Mouse (Mus musculus) embryonic facial prominence, embryonic 10.5 days (tissue): ENCODE measurements around the gene Cnmd. TPM values are rescaled to one million over a fixed set of nuclear protein-coding genes. Genes with fewer than 3 reads are reported as not detected.

ENCODE experiments used
- DNase-seq: peaks from one replicate; pipeline ENCODE4 v3.0.0-alpha.2; 2017; ENCODE audit warnings: low spot score
- H3K27ac ChIP-seq: fragments of 300-500 bp; sonication (generic); replicated peaks from 2 replicates; pipeline ENCODE4 v1.5.1; 2016; ENCODE audit warnings: mild to moderate bottlenecking
- H3K27me3 ChIP-seq: fragments of 300-500 bp; sonication (generic); replicated peaks from 2 replicates; pipeline ENCODE4 v1.6.1; 2016; ENCODE audit warnings: low read depth, mild to moderate bottlenecking; ENCODE audit not compliant: poor library complexity, severe bottlenecking
- H3K36me3 ChIP-seq: fragments of 300-500 bp; sonication (generic); replicated peaks from 2 replicates; pipeline ENCODE4 v1.6.1; 2016; ENCODE audit warnings: mild to moderate bottlenecking, moderate library complexity
- H3K4me1 ChIP-seq: fragments of 300-500 bp; sonication (generic); 2 replicates; pipeline ENCODE4 v1.6.1; 2016
- H3K4me3 ChIP-seq: fragments of 300-500 bp; sonication (generic); 2 replicates; pipeline ENCODE4 v1.5.1; 2016; ENCODE audit warnings: mild to moderate bottlenecking, moderate library complexity
- H3K9me3 ChIP-seq: fragments of 300-500 bp; sonication (generic); 2 replicates; pipeline ENCODE4 v1.6.1; 2016; ENCODE audit warnings: mild to moderate bottlenecking
- WGBS: fragments of 180-500 bp; shearing (Covaris S2); methylation state at CpG from one replicate; pipeline ENCODE4 v1.1.7; 2016; 5-methylcytosine and 5-hydroxymethylcytosine counted together
- polyA plus RNA-seq: library from polyadenylated mRNA; unstranded; fragments of >200 nt; fragmentation: Nextera tagmentation; extraction: Ambion mirVana; gene quantifications from 2 replicates; pipeline ENCODE4 v1.2.1, GENCODE M21; 2016

The Cnmd gene
- polyA plus RNA-seq, 1 experiment from 2014 or later, result 2.4 TPM

DNA sequence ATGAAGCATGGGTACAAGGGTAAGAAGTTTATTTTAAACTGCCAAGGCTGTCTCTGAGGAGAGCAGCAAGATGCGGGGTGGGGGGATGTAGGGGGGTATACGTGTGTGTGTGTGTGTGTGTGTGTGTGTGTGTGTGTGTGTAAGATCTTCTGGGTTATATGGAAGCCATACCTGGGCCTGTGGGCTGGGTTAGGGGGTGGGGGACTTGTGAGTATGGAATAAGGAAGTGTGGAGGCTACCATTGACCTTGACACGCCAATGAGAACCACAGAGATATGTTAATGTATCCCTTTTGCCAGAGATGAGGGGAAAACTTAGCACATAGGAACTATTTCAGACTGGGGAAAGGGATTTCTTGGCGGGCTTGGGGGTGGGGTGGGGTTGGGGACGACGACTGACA is 72.6 kb downstream of the Cnmd start:
- no peaks in the 10 kb centered on the region for H3K27me3 ChIP-seq
- no peaks in the 10 kb centered on the region for H3K9me3 ChIP-seq
- peaks cover 28% of the 10 kb centered on the region for H3K4me1 ChIP-seq
- H3K4me3 ChIP-seq, result no peak overlapping the region
- H3K27ac ChIP-seq, result no peak overlapping the region
- no peak for DNase-seq
- H3K36me3 ChIP-seq, result peaks cover 33% of the 10 kb centered on the region
- whole genome bisulfite sequencing, result 87% methylated on average over 6 of the region's 6 CpGs

DNA sequence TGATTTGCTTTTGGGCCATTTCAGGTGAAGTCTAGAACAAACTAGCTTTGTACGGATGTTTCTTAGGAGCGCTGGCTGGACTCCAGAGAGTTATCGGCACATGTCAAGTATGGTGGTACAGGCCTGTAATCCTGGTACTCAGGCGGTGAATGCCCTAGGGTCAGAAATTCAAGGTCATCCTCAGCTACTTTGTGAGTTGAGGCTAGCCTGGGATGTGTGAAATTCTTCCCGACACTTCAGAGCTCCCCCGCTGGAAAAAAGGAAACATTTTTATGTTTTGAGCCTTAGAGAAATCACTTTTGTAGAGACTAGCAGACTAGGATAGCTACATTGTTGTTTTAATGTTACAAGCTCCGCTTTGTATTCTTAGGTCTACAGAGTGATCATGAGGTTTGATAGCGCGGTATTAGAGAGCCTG is 73.4 kb downstream of the Cnmd start:
- Histone ChIP-seq H3K27me3 (no peaks in the 10 kb centered on the region), H3K4me1 (peaks cover 28% of the 10 kb centered on the region), H3K27ac (no peak overlapping the region), H3K4me3 (peak overlapping the region; percentile 69), H3K9me3 (no peaks in the 10 kb centered on the region), H3K36me3 (peaks cover 26% of the 10 kb centered on the region)
- DNase-seq, result no peak
- WGBS, result 91% methylated on average over 9 of the region's 9 CpGs

DNA sequence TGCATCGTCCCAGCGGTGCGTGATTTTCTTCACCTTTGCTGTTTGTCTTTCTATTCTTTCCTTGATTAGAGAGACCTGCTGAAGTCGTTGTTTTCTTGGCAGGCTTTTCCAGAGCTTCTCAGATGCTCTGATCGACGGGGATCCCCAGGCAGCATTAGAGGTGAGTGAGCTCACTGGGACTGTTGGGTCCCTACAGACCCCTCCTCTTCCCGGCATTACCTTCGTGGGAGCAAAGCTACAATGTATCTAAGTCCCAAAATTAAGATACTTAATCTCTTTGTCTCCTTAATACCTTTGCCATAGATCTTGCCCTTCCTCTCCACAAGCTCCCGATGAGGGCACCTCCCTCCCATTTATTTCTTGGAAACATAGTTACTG is 74.1 kb downstream of the Cnmd start:
- peaks cover 26% of the 10 kb centered on the region for H3K36me3 ChIP-seq
- H3K4me3 ChIP-seq, result peak overlapping the region; percentile 69
- H3K4me1 ChIP-seq, result peaks cover 28% of the 10 kb centered on the region
- H3K27me3 ChIP-seq, result no peaks in the 10 kb centered on the region
- 2% methylated on average over 9 of the region's 9 CpGs for WGBS
- peak overlapping the region; percentile 96 for H3K27ac ChIP-seq
- H3K9me3 ChIP-seq, result no peaks in the 10 kb centered on the region
- DNase-seq, result no peak

Other genes starting within 250 kb of the Cnmd start
- gene Kbtbd7, start 235.7 kb downstream of the Cnmd start, polyA plus RNA-seq, result 12.1 and 13.3 TPM in 2 replicates
- gene Kbtbd6, start 210.3 kb downstream of the Cnmd start, polyA plus RNA-seq, result 5.1 and 6.1 TPM in 2 replicates
- 5.4 and 5.9 TPM in 2 replicates for gene Elf1, start 181.0 kb downstream of the Cnmd start, polyA plus RNA-seq
- gene Wbp4, start 180.7 kb downstream of the Cnmd start, polyA plus RNA-seq, result 48.1 and 54.8 TPM in 2 replicates
- 151 and 155 TPM in 2 replicates for gene Sugt1, start 74.5 kb downstream of the Cnmd start, polyA plus RNA-seq
- gene Pcdh8, start 109.1 kb upstream of the Cnmd start, polyA plus RNA-seq, result 3.6 and 9.8 TPM in 2 replicates